Mouse (Mus musculus): ENCODE measurements around the gene Cdc14a.

Gene Cdc14a

DNA sequence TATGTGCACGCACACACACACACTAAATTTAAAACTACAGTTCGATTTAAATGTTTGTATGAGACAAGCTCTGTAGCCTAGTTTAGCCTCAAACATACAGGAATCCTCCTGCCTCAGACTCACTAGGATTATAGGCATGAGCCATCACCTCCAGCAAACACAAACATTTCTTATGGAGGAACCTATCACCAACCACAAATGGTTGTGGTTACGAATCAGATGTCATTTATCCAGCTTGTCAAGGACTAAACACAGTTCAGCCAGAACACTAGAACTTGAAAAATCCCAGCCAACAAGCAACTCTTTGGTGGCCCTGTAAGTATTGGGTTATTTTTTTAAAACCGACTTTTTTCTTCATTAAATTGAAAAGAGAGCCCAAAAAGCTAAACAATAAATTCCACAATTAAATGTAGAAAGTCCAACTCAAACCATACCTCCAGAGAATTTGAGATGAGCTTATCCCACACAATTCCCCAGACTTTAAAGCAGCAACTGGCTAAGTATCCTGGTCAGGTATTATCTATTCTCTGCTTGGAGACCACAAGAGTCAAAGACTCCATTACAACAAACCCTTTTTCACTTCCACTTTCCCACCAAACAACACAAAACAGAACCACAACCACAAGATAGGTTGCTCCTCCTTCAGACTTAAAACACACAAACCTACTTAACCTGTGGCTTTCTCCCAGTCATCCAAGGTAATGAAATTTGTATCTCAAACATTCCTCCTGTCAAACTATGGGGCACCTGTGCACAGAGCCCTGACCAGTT, 10.7 kb downstream of the Cdc14a start:
- no peak for DNase-seq

DNA sequence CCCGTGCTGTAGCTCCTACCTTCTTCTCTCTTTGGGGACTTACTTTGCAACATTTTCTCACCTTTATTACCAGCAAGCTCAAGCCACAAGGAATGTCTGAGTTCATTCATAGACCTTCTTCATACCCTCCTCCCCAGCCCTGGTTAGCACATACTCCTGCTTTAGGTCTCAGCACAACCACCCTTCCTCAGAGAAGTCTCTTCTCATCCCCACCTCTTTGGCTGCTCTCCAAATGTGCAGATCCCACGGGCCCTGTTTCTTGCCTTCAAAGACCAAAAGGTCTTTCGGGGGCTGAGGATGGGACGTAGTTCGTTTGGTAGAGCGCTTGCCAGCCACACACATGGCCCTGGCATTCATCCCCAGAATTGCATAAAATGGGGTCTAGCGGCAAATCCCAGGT, 13.8 kb downstream of the Cdc14a start:
- DNase-seq = no peak

DNA sequence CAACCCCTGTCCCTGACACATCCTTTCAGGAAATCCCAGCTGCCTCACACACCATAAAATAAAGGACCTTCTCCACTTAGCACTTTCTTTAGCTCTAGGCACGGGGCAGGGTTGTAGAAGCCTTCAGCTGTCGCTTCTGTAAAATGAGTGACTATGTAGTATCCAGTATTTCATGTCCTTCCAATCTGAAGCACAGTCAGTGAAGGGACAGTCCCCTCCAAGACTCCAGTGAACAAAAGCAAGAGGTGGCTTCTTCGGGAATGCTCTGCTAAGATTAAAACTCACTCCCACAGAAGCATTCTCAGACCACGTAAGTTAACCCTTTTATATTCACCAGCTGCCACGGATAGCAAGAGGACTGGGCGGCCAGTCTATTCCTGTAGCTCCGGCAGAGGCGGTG, 14.3 kb downstream of the Cdc14a start:
- DNase-seq = no peak

DNA sequence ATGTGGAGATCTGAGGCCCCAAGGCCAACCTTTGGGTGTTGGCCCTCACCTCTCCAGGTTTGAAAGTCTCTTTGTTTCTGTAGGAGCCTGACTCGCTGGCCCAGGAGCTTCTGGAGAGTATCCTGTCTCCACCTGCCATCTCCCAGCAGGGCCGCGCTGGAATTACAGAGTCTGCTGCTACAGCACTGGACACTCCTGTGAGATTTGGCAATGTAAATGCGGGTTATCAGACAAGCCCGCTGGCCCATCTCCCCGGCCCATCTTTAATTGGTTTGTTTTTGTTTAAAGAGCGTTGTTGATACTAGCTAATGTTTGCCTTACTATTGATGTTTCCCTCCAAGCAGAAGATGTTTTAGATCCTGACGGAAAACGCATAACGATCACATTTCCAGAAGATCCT, 15.0 kb downstream of the Cdc14a start:
- no peak for DNase-seq

GRCm38 (mm10) chr3:116405516-116405915, 18.3 kb downstream of the Cdc14a start:
- DNase-seq = no peak

DNA sequence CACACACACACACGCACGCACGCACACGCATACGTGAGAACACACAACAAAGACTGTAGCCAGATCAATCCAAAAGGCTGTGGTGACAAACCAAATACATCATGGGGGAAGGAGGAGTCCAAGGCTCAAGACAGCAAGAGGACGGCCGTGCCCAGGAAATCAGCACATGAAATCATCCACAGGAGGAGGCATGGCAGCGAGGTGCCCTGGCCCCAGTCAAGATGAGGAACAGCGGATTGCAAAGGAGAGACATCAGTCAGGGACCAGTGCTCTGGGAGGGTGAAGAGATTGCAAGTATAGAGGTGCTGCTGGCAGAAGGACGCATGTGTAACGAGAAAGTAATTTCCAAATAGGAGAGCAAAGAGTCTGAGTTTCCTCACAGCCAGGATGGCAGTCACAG, 22.4 kb downstream of the Cdc14a start:
- no peak for DNase-seq

DNA sequence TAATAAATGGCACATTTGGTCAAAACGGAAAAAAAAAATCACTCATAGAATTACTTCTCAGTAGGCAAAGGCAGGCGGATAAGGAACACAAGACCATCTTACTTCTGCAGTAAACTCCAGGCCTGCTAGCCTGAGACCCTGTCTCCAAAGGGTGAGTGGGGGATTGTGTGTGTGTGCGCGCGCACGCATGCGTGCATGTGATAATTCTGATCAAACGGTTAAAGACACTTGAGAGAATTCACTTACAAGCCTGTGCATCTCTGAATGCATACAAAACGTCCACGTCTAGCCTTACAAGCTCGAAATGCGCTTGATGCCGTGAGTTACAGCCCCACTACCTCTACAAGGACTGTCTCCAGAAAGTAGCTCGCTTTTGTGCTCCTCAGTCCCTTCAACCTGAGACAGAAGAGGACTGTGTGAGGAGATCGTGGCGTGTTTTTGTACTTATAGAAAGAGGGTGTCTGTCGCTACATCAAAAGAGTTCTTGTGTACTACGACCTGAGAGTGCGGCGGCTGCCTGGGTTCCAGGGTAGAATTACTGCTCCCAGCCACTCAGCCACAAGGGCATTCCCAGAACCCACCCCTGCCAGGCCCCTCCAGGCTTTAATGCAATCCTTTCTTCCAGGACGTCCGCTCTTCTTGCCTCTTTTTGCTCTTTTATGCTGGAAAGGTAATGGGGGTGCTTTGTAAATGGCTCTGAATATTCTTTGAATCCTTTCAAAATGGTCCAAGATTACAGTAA, 24.3 kb downstream of the Cdc14a start:
- DNase-seq = peak; percentile 47

DNA sequence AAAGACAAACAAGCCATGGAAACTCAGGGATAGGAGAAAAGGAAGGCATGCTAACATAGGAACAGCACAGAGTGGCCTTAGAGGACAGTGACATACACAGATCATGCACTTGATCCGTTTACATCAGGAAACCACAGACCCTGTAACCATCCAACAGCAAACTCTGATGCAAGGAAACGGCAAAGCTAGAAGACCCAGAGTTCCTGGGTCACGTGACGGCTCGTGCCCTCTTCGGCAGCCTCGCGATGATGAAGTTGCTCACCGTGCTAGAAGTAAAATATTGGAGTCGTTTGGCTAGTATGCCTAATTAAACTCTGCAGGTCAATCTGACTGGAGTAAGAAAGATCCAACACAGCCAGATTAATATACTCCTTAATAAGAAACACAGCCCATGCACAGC, 25.3 kb downstream of the Cdc14a start:
- DNase-seq = no peak

GRCm38 (mm10) chr3:116397976-116398375, 25.9 kb downstream of the Cdc14a start:
- DNase-seq = no peak

DNA sequence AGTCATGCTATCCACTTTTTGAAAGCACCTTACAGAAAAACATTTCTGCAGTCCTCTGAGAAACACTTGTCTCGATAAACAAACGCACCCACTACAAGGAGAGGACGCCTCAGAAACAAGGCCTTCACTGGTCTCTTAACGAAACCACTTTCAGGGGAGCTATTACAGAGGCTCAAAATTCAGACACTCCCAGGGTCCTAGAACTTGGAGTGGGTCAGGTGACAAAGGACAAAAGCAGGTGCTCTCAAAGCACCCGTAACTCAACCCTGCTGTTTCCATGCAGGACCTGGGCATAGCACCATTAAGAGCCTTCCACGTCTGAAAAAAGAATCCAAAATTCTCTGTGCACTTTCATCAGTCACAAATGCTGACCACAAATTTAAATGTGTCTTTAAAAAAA, 26.5 kb downstream of the Cdc14a start:
- no peak for DNase-seq

DNA sequence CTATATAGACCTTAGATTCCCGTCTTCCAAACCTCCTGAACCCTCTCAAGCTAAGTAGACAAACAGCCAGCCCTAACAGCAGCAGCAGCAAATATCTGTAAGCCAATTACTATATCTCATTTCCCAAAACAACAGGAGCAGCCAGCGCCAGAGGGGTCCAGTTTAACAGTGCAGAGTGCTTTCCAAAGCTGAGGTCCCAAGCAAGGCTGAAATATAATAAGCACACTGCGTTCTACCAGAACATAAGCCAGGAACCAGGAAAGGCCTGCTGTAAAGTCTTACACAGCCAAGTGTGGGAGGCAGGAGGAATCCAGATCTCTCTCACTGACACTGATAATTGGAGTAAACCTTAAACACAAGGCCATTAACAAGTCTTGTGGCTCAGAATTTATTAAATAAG, 27.3 kb downstream of the Cdc14a start:
- no peak for DNase-seq

GRCm38 (mm10) chr3:116394885-116395390, 28.9 kb downstream of the Cdc14a start:
- DNase-seq = no peak

DNA sequence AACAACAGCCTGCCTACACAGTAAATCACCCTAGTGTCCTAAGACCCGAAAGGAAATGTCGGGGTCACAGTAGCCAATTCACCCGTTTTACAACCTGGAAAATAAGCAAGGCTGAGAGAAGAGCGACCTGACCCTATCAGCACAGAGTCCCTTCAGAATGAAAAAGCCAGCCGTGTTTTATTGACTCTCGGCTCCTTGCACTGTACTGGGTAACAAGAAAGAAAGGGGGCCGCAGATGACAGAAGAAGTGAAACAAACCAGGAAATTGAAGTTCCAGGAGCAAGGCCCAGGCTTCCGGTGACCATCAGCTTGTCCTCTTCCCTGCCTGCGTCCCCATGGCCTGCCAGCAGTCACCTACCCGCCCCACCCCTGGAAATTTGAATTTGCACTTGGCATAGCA, 32.4 kb downstream of the Cdc14a start:
- no peak for DNase-seq

DNA sequence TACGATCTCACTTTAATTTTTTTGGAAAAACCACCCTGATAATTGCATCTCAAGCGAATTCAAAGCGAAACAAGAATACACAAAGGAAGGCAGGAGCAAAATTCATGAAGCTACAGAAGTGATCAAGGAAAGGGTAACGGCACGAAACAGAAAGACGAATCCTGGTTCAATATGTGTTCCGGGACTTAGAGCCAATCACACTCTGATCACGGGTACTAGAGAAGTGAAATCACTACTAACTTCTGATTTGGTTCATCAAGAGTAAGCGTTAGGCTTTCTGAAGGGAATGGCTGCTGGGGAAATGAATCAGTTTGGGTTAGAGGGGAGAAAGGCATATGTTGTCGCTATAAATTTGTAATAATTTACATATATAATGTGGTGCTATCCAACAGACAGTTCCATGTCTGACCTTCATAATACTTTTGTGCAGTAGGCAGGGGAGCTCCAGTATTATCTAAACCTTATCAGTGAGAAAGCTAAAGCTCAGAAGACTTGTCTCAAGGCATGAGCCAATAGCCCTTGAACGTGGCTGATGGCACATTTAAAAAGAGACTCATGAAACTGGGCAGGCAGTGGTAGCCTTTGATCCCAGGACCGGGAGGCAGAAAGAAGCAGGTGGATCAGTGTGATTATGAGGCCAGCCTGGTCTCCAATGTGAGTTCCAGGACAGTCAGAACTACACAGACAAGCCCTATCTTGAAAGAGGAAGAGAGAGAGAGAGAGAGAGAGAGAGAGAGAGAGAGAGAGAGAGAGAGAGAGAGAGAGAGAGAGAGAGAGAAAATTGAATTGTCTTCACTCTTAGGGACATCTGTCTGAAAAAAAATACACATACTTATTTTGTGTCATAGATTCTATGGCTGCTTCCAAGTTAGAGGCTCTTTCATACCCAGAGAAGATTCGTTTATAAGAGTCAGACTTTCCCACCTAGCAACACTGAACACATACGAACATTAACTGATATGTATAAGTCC, 34.0 kb downstream of the Cdc14a start:
- DNase-seq = no peak

GRCm38 (mm10) chr3:116388808-116389207, 35.0 kb downstream of the Cdc14a start:
- no peak for DNase-seq

DNA sequence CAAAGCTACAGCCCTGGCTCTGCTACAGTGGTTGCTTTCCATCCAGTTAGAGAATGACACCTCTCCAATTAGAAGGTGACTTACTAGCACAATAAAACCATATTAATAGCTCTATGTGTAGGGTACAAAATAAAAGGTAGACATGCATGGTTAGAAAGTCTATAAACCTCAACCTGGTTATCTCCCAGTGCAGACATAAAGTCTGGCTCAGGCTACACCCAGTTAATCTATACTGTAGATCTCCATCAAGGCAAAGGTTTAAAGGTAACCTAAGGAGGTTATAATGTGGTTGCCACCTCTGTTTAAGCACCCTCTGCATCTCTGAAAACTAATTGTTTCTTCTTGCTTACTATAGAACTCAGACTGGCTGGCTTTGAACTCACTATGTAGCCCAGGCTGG, 36.9 kb downstream of the Cdc14a start:
- no peak for DNase-seq

- no peak for DNase-seq
Measured at GRCm38 (mm10) chr3:116386342-116386741, 37.5 kb downstream of the Cdc14a start.

DNA sequence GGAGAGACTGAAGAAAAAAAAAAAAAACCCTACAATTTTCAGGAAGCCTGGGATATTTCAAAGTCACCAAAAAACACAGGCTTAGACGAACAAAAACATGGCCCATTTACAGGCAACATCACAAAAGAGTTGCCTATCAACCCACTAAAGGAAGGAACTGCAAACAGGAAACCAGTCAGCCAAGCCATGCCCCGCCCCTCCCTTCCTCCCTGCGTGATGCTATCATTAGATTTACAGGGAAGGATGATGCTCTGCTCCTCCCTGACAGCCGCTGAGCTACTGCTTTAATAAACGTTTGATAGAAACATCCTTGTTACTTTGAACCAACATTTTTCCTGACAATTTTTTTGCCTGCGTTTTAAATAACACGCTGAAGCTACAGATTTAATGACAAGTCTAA, 39.5 kb downstream of the Cdc14a start:
- no peak for DNase-seq

DNA sequence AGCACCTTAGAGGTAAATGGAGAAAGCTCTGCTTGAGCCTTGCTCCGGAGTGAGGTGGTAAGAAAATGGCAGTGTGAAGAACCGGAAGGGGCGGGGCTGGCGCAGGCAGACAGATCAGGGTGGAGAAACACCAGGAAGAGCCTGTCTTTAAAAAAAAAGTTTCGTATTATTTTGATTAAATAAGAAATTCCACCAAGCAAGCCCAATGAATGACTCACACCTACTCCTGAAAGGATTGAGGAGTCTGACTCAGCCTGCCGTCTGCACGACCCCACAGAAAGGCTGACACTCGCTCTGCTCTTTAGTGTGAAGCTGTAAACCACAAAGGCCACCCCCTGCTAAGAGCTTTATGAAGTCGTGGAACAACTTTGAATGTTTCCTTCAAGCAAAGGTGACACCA, 43.5 kb downstream of the Cdc14a start:
- DNase-seq = no peak

GRCm38 (mm10) chr3:116375442-116375841, 48.4 kb downstream of the Cdc14a start:
- no peak for DNase-seq

GRCm38 (mm10) chr3:116374486-116374885, 49.3 kb downstream of the Cdc14a start:
- no peak for DNase-seq

DNA sequence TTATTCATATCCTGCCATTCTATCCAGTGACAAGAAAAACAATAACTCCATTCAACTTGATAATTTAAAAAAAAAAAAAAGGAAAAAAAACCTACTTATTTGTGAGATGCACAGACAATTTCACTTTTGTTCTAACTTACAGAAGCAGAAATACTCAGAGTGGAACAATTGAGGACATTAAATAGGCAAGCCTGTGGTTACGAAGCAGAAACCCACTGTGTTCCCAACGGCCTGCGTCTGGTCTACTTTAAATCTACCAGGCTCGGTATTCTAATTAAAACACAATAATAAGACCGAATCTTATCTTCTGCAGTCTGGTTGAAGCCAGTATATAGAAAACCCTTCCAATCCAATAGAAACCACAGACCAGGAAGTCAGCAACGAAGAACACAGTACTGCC, 50.6 kb downstream of the Cdc14a start:
- DNase-seq = no peak

GRCm38 (mm10) chr3:116368868-116369437, 54.9 kb downstream of the Cdc14a start:
- DNase-seq = peak; percentile 32
